Mouse (Mus musculus) left cerebral cortex, postnatal 14 days (tissue): ENCODE measurements around the gene Vav2. TPM values are rescaled to one million over a fixed set of nuclear protein-coding genes. Genes with fewer than 3 reads are reported as not detected.

Experiments
- DNase-seq, 2 experiments: peaks; one replicate each; pipeline ENCODE4 v3.0.0; 2021 to 2022; ENCODE audit warnings: low spot score in 2 of 2, mixed read lengths in 1 of 2
- intact Hi-C: fragments of 180-260 bp; cut with DNase I; formaldehyde crosslinking; loops from one replicate; pipeline ENCODE4 v1.15.1; 2025
- total RNA-seq, 2 experiments: library from RNA; stranded (reverse); gene quantifications; 2 replicates each; pipeline ENCODE4 v1.2.3; 2021

The Vav2 gene
- total RNA-seq, 2 experiments from 2014 or later = 15.9 to 18.9 TPM

DNA sequence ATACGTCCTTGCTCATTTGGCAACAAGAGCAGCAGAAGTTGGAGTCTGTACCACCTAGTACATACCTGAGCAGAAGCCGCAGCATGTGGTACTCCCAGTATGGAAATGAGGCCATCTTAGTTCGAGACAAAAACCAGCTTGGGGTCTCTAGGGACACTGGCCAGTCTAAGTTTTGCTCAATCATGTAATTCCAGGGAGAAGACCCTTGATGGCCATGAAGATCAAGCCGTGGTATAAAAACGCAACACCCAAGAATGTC lies 16.5 kb upstream of the Vav2 start:
- intact Hi-C loops = no loop called here
- no peak for DNase-seq

DNA sequence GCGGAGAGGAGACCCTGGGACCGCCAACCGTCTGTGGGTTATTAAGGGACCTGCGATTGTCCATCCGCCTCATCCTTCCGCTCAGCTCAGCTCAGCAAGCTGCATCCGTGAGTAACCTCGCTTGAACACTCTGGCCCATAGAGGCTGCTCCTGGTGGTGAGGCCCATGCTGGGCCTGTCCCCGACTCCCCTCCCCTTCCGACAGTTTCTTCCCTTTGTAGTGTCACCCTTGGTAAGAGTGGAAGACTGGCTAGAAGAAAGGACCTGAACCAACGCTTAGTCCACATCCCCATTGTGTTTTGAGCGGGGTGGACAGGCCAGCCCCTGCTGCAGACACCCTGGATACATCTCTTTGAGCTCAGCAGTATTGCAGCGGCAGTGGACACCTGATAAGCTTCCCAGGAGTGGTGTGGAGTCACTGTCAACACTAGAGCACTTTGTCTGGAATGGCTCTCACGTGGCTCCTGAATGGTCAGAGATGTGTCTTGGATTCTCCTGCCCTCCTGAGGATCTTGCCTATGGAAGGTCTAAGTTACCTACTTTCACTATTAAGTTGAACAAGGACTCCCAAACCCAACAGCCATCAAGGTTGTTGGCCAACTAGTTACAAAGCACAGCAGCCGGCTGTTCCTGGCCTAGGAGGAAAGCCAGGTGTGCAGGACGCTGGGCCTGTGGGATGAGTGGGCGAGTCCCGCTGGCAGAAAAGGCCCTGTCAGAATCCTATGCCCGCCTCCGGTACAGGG lies 16.0 kb upstream of the Vav2 start:
- intact Hi-C loops = no loop called here
- peak in 1 of 2 experiments; percentile 19 for DNase-seq

DNA sequence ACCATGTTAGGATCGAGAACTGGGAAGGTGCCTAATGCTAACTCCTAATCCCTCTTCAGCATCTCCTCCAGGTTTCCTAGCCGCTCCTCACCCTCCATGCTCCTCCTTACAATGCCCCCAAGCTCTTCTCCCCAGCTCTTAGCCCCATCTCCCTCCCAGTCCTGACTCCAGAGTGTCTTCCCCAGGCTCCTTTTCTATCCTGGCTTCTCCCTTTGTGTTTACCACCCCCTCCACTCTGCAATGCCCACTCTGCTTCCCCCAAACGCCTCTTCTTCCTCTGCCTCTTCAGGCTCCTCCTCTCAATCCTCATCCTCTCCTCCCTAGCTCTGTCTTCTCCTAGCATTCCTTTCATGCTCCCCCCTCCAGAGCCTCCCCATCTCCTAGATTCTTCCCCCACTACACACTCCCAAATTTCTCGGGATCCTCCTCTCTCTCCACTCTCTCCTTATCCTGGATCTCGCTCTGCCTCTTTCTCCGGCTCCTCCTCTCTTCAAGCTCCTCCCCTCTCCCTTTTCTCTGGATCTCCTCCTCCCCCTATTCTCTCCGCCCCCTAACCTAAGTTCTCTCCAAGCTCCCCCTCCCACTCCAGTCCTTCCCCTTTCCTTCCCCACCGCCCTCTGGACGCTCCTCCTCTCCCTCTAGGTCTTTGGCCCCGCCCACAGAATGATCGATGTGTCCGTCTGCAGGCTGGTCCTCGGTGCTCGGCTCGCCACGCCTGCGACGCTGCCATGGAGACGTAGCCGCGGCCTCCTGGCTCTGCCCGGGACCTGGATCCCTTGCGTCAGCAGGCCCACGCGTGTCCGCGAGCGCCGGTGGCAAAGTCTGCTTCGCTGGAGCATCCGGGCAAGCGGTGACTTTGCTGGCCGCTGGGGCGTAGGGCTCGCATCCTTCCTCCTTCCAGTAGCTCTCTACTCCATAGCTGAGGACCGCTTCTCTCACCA lies 15.2 kb upstream of the Vav2 start, which contains the start of gene Brd3os:
Gene Brd3os, plus strand, starts transcription at position 558 of the 941 bp plus-strand sequence.
- peak; percentile 96 to 97 for DNase-seq
- intact Hi-C loops = no loop called here

DNA sequence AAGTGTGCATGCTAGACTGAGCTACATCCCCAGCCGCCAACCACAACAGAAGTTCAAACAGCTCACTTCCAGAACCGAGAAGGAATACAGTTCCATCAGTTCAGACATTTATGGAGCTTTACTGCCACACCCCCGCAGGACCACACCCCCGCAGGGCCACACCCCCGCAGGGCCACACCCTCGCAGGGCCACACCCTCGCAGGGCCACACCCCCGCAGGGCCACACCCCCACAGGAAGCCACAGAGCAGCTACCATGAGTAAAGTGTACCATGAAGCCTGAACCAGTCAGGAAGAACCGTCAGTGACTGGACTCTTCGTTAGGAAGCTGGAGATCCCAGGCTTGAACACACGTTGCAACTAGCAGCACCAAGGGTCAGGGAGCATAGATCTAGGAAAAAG lies 11.4 kb upstream of the Vav2 start:
- intact Hi-C loops = no loop called here
- no peak for DNase-seq

DNA sequence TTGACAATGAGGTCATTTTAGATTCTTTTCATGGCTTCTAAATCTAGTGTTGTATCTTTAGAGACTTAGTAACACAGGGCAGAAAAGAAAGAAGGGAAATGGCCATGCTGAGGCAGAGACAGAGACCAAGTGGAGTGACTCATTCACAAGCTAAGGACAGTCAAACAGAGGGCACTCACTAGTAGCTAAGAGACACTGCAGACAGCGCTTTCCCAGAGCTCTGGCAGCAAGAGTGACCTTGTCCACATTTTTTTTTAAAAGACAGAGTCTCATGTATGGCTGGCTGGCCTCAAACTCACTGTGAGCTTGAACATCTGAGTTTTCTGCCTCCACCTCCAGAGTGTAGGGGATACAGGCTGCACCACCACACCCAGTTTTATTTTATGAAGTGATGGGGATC lies 11.0 kb upstream of the Vav2 start:
- DNase-seq = no peak
- intact Hi-C loops = no loop called here

DNA sequence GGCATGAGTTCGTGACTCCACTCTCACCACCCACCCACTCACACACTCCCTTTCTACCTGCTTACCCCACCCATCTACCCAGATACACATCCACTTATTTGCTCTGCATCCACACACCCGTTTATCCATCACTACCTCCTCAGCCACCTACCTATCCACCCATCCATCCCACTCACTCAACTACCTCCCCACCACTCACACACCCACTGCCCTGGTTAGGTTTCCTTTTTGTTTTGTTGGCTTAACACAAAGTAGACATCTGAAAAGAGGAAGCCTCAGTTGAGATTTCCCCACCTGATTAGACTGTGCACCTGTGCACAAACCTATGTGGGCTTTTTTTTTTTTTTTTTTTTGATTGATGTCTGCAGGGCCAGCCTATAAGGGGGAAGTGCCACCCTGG lies 5.8 kb upstream of the Vav2 start:
- DNase-seq = no peak
- intact Hi-C loops = no loop called here

DNA sequence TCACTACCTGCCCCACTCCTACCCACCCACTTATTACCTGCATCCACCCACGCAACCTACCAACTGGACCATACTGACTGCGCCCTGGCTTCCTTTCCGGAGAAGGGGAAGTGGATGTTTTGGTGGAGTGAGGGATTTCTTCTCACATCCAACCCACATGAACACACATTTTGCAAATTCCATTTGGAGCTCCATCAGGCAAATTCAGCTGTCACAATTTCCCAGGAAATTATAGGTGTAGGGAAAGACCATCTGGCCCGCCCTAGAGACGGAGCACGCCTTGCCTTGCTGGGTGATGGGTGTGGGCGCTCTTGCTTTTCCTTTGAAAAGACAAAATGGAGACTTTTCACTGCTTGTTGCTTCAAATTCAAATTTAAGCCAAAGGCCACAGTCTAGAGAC lies 3.8 kb upstream of the Vav2 start:
- intact Hi-C loops = no loop called here
- DNase-seq = peak; percentile 76 to 83

DNA sequence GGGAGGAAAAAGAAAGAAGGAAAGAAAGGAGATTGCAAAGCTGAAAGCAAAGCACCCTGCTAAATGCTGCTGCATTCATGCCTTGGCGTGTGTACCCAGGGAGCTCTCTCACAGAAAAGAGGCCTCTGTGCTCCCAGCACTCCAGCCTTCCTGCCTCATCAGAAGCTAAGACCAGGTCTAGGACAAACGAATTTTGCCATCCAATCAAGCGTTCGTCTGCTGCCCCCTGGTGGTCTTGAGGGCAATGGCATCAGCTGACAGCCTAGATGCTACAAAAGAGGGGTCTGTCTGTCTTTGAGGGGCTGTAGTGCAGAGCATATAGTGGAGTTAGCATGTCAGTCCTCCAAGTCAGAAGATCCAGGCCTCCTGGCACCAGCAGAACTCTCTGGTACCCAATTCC lies 1.2 kb upstream of the Vav2 start:
- intact Hi-C loops = loop anchor here (1.0 to 10.0 kb wide), 2 partner anchors 83 to 139 kb away; no protein-coding TSS in a partner anchor
- peak; percentile 79 to 89 for DNase-seq

DNA sequence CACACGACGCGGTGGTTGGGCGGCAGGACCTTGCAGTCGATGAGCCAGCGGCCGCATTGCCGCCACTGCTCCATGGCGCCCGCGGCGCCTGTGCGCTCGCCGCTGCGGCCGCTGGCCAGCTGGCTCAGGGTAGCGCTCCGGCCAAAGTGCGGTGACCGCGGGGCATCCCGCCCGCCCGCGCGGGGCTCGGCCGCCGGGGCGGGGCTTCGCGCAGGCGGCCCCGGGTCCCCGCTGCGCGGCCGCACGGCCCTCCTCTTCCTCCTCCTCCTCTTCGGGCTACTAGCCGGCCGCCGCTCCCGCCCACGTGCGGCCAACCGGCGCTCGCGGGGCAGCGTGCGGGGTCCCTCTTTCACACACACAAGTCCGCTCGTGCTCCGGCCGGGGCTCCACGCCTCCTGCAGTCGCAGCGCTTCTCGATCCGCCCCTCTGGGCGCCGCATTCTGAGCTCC lies 403 bp downstream of the Vav2 start:
- intact Hi-C loops = loop anchor here (10.0 kb wide), 1 partner anchor 82 kb away; no protein-coding TSS in a partner anchor
- peak in 1 of 2 experiments; percentile 19 for DNase-seq

DNA sequence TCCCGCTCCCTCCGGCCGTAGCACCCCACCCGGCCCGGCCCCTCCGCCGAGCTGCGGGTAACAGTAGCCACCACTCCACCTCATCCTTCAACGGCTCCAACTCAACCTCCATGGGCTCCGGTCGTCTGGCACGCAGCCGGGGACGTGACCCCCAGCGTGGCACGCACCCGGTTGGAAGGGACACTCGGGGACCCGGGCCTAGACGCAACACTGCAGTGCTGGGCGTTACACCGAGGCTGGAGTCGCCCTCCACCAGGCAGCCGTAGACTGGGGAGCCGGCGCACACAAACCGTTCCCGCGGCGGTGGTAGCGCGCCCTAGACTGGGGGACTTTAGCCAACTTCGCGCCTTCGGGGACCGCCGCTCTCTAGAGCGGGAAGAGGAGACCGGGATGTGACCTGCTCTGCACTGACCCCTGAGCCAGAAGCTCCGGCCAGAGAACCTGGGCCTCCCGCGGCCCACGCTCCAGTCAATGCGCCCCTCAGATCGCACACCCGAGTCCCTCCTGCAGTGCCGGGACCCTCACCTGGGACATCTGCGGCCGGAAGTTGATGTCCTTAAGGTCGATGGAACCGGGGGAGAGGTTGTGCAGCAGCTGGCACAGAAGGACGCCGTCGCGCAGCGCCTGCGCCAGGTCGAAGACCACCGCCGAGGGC lies 955 bp downstream of the Vav2 start:
- peak in 1 of 2 experiments; percentile 21 for DNase-seq
- intact Hi-C loops = loop anchor here (10.0 kb wide), 1 partner anchor 81 kb away; no protein-coding TSS in a partner anchor

DNA sequence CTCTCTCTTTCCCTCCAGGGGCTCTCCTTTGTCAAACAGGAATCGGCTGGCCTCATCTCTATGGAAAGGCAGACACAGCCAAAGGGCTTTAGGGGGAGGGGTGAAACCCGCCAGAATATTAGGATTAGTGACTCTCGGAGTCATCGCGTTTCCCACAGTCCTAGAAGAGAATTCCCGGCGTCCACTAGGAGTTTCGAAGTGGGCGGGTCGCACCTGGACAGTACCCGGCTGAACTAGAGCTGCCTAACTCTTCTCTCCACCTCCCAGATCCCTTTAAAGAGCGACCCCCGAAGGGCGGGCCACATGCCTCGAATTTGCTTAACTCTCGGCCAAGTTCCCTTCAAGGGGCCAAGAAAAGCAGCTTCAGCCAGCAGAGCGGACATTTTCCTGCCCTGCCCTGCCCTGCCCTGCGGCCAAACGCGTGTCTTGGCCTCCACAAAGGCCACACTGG lies 1.6 kb downstream of the Vav2 start:
- no peak for DNase-seq
- intact Hi-C loops = loop anchor here (10.0 kb wide), 1 partner anchor 80 kb away; no protein-coding TSS in a partner anchor

DNA sequence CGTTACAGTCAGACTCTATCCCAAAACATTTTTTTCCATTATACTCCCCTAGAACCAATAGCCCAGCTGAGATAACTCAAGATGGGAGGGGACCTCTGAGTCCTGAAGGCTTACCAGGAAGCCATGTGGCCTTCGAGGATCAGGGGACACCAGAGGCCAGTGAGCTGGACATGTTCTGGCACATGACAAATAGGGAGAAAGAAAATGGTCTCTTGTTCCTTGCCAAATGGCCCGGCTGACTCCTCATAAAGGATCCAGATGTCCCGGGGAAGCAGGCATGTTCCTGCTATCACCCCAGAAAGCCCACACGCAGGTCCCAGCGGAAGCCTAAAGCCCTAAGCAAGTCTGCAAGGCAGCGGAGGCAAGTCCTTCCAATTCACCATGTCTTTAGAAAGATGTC lies 3.2 kb downstream of the Vav2 start:
- DNase-seq = no peak
- intact Hi-C loops = loop anchor here (10.0 kb wide), 1 partner anchor 79 kb away; no protein-coding TSS in a partner anchor

DNA sequence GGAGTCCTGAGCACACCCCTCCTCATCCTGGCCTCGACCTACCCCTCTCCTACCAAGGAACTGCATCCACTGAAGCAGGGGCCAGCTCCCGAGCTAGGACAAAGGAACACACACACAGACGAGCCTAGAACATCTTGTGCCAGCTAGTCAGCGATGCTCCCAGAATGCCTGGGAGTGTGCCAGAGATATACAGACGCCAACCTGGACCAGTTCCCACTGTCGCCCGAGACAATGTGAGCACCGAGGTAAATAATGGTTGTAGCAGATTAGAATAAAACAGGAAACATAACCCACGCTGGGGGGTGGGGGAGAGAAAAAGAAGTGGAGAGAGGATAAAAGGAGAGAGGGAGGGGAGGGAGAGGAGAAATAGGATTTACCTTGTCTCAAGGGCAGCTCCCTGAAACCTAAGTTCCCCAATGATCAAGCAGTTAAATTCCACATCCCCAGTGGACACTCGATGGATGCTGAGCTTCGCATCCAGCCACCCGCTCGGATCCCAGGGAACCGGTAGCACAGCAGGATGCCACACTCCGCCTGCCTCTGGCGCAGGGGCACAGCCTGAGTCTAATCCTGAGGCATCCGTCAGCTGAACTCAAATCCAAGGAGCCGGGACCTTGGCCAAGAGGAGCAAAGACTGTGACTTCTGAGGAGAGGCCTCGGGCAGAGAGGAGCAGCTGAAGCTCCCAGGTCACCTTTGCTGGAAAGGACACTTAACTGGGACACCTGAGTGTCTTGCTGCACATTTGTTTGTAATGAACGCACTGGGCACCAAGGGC lies 5.4 kb downstream of the Vav2 start:
- DNase-seq = peak; percentile 64 to 76
- intact Hi-C loops = loop anchor here (10.0 kb wide), 1 partner anchor 77 kb away; no protein-coding TSS in a partner anchor

DNA sequence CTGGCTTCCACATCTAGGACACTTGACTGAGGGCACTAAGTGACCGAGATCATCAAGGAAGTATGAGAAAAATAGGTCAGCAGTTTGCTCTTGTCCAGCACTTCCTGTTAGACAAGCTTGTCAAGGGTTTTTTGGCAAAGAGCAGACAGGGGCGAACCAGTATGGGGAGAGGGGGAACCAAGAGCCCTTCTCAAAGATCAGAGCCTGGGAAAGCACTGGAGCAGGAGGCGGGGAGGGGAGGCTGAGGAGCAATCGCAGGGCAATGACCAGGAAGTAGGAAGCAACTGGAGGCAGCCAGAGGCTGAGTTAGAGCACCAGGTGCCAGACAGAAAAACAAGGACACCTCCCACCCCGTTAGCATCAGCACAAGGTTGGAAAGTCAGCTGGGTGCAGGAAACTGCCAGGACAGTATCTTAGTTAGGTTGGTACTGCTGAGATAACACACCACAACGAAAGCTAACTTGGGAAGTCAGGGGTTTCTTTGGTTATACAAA lies 8.2 kb downstream of the Vav2 start:
- no peak for DNase-seq
- intact Hi-C loops = no loop called here

DNA sequence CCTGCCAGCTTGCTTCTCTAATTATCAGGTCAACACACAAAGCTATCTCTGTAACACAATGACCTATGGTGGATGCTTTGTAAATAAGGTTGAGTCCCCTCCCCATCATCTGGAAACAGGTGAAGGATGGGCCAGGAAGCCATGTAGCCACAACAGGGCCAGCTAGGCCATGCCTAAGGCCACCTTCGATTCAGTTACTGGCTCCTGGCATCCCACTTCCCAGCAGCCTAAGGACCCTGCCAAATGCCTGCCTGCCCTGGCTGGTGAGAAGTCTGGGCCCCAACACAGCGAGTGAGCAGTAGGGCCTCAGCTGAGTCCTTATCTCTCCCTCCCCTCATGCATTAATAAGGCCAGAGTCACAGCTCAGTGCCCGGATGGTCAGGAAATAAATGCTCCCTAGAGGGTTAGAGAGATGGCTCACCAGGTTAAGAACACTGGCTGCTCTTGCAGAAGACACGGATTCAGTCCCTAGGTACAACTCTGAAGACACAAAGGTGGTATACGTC lies 9.1 kb downstream of the Vav2 start:
- DNase-seq = no peak
- intact Hi-C loops = no loop called here

DNA sequence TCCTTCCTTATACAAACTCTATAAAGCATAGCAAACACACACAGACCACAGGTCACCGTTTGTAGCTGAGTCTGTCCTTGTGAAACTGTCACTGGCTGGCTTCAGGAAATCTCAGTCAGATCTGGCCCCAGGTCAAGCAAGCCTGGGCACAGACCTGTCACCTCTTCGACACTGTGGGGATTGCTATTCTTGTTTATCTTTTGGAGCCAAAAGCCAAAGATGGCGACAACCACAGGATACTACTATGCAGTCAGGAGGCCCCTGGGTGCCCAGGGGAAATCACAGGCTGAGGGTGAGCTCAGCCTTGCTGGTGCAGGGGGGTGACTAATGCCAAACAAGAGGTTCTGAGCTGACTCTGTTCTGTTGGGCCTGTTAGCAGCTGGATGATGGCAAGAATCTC lies 10.4 kb downstream of the Vav2 start:
- no peak for DNase-seq
- intact Hi-C loops = no loop called here

DNA sequence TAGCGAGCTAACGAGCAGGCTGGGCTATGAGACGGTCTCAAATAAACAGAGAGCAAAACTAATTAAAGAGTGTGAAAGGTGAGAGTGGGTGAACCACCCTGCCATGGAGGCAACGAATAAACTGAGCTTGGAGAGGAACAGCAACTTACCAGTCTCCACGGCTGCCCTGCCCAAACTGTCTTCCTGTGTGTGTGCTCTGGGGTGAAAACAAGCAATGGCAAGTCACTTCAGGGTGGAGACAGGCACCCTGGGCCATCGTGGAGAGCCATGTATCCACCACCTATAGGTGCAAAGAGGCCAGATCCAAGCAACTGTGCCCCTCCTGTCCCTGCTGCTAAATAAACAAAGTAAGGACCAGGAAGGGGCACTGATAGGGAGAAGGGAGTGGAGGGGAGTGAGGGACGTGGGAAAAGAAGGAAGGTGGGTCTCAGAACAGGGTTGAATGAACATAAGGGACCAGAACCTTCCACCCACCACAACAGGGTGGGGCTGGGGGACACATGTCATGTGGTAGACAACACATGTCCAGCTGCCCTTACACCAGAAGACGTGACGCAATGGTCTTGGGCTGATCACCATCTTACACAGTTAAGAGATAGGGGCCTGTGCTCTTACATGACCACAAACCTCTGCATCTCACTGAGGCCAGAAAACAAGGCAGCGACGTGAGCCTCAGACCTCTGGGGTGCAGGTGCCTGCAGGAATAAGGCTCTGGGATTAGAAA lies 11.6 kb downstream of the Vav2 start:
- intact Hi-C loops = no loop called here
- no peak for DNase-seq
